Mouse (Mus musculus) midbrain, embryonic 15.5 days (tissue): ENCODE data around the gene Proser3. TPM values are rescaled to one million over a fixed set of nuclear protein-coding genes. Genes with fewer than 3 reads are reported as not detected.

Experiments
- ATAC-seq: fragments of 200-750 bp; cut with Nextera tagmentation; replicated peaks from 2 replicates; pipeline ENCODE4 v1.8.0; 2017; ENCODE audit warnings: moderate TSS enrichment
- H3K27ac ChIP-seq: fragments of 300-500 bp; sonication (generic); 2 replicates; pipeline ENCODE4 v1.5.1; 2015; ENCODE audit warnings: mild to moderate bottlenecking, inconsistent platforms
- H3K27me3 ChIP-seq: fragments of 300-500 bp; sonication (generic); replicated peaks from 2 replicates; pipeline ENCODE4 v1.6.1; 2015; ENCODE audit warnings: inconsistent platforms
- H3K36me3 ChIP-seq: fragments of 300-500 bp; sonication (generic); replicated peaks from 2 replicates; pipeline ENCODE4 v1.6.1; 2015; ENCODE audit warnings: inconsistent platforms
- H3K4me1 ChIP-seq: fragments of 300-500 bp; sonication (generic); 2 replicates; pipeline ENCODE4 v1.6.1; 2015; ENCODE audit warnings: inconsistent platforms
- H3K4me2 ChIP-seq: fragments of 300-500 bp; sonication (generic); 2 replicates; pipeline ENCODE4 v1.6.1; 2015; ENCODE audit warnings: inconsistent platforms, mild to moderate bottlenecking, moderate library complexity
- H3K4me3 ChIP-seq: fragments of 300-500 bp; sonication (generic); 2 replicates; pipeline ENCODE4 v1.5.1; 2015; ENCODE audit warnings: mild to moderate bottlenecking, inconsistent platforms
- H3K9ac ChIP-seq: fragments of 300-500 bp; sonication (generic); 2 replicates; pipeline ENCODE4 v1.6.1; 2015; ENCODE audit warnings: mild to moderate bottlenecking, inconsistent platforms
- H3K9me3 ChIP-seq: fragments of 300-500 bp; sonication (generic); 2 replicates; pipeline ENCODE4 v1.6.1; 2016; ENCODE audit warnings: inconsistent platforms
- WGBS: fragments of 180-500 bp; shearing (Covaris S2); methylation state at CpG from one replicate; pipeline ENCODE4 v1.1.7; 2015; ENCODE audit warnings: mixed read lengths; 5-methylcytosine and 5-hydroxymethylcytosine counted together
- microRNA-seq: library from miRNA; unstranded; fragments of <30 nt; microRNA quantifications from one replicate; pipeline ENCODE4, GENCODE M21; 2016
- polyA plus RNA-seq: library from polyadenylated mRNA; unstranded; fragments of >200 nt; fragmentation: Nextera tagmentation; extraction: Ambion mirVana; gene quantifications from 2 replicates; pipeline ENCODE4 v1.2.1, GENCODE M21; 2015

The Proser3 gene
- polyA plus RNA-seq, 1 experiment from 2014 or later: 9.4 TPM

- Histone ChIP-seq H3K4me1 (no peaks in the 10 kb centered on the region), H3K36me3 (no peaks in the 10 kb centered on the region), H3K9me3 (no peaks in the 10 kb centered on the region), H3K4me3 (no peak within 1 kb of the TSS), H3K27ac (no peak within 1 kb of the TSS), H3K27me3 (peaks cover 7% of the 10 kb centered on the region), H3K9ac (no peak within 1 kb of the TSS), H3K4me2 (no peak within 1 kb of the TSS)
- 56% methylated on average over 11 of the region's 11 CpGs for WGBS
- ATAC-seq: no peak
Measured at GRCm38 (mm10) chr7:30493401-30493931, 58.6 kb downstream of the Proser3 start, which contains the start of gene Prodh2. TSS of gene Prodh2 (plus strand) at chr7:30493622.

- no peak overlapping the region for H3K27ac ChIP-seq
- H3K4me1 ChIP-seq: no peaks in the 10 kb centered on the region
- H3K27me3 ChIP-seq: peaks cover 7% of the 10 kb centered on the region
- ATAC-seq: no peak
- no peak overlapping the region for H3K4me3 ChIP-seq
- H3K9me3 ChIP-seq: no peaks in the 10 kb centered on the region
- no peaks in the 10 kb centered on the region for H3K36me3 ChIP-seq
- H3K9ac ChIP-seq: no peak overlapping the region
- no peak overlapping the region for H3K4me2 ChIP-seq
- 14% methylated on average over 4 of the region's 4 CpGs for WGBS
Measured at GRCm38 (mm10) chr7:30492765-30493164, 59.3 kb downstream of the Proser3 start.

GRCm38 (mm10) chr7:30490957-30491307, 61.2 kb downstream of the Proser3 start:
- ATAC-seq: no peak
- no peak overlapping the region for H3K4me3 ChIP-seq
- no peak overlapping the region for H3K9ac ChIP-seq
- WGBS: 16% methylated on average over 6 of the region's 6 CpGs
- no peak overlapping the region for H3K27ac ChIP-seq
- H3K4me1 ChIP-seq: no peaks in the 10 kb centered on the region
- H3K27me3 ChIP-seq: peaks cover 7% of the 10 kb centered on the region
- H3K4me2 ChIP-seq: no peak overlapping the region
- H3K36me3 ChIP-seq: no peaks in the 10 kb centered on the region
- no peaks in the 10 kb centered on the region for H3K9me3 ChIP-seq

GRCm38 (mm10) chr7:30490251-30490956, 61.7 kb downstream of the Proser3 start:
- no peak for ATAC-seq
- peaks cover 7% of the 10 kb centered on the region for H3K27me3 ChIP-seq
- H3K4me2 ChIP-seq: no peak overlapping the region
- H3K36me3 ChIP-seq: no peaks in the 10 kb centered on the region
- 31% methylated on average over 16 of the region's 16 CpGs for WGBS
- no peaks in the 10 kb centered on the region for H3K4me1 ChIP-seq
- no peak overlapping the region for H3K9ac ChIP-seq
- H3K4me3 ChIP-seq: no peak overlapping the region
- no peak overlapping the region for H3K27ac ChIP-seq
- no peaks in the 10 kb centered on the region for H3K9me3 ChIP-seq

Small RNAs within 50 kb of the gene (microRNA-seq; reads per million reads assigned to microRNA genes)
- gene Gm38670 (0.92 reads per million), gene Mir3569 (not detected)

Other genes with a start within 250 kb of the Proser3 start
- 134 and 135 TPM in 2 replicates for gene Alkbh6, start 243.6 kb downstream of the Proser3 start, polyA plus RNA-seq
- gene Syne4, start 237.5 kb downstream of the Proser3 start, polyA plus RNA-seq: 16.6 and 17.5 TPM in 2 replicates
- 0.23 and 2.0 TPM in 2 replicates for gene E130208F15Rik, start 230.6 kb downstream of the Proser3 start, polyA plus RNA-seq
- gene Sdhaf1, start 228.4 kb downstream of the Proser3 start, polyA plus RNA-seq: 16.7 and 17.1 TPM in 2 replicates
- gene Lrfn3, start 189.5 kb downstream of the Proser3 start, polyA plus RNA-seq: 16.3 and 17.9 TPM in 2 replicates
- gene Tyrobp, start 138.5 kb downstream of the Proser3 start, polyA plus RNA-seq: 27.8 and 36.6 TPM in 2 replicates
- 0.53 and 0.59 TPM in 2 replicates for gene Hcst, start 132.4 kb downstream of the Proser3 start, polyA plus RNA-seq
- gene Nfkbid, start 130.6 kb downstream of the Proser3 start, polyA plus RNA-seq: 2.4 and 2.8 TPM in 2 replicates
- 790 and 817 TPM in 2 replicates for gene Aplp1, start 106.8 kb downstream of the Proser3 start, polyA plus RNA-seq
- gene Kirrel2, start 94.6 kb downstream of the Proser3 start, polyA plus RNA-seq: 1.3 and 2.7 TPM in 2 replicates
- gene Nphs1, start 94.0 kb downstream of the Proser3 start, polyA plus RNA-seq: 0.41 and 0.61 TPM in 2 replicates
- gene Prodh2, start 58.7 kb downstream of the Proser3 start, polyA plus RNA-seq: not detected in 2 replicates
- gene Arhgap33, start 17.2 kb downstream of the Proser3 start, polyA plus RNA-seq: 144 and 158 TPM in 2 replicates
- 7.8 and 9.9 TPM in 2 replicates for gene Hspb6, start 121 bp downstream of the Proser3 start, polyA plus RNA-seq
- gene Lin37, start 7.5 kb upstream of the Proser3 start, polyA plus RNA-seq: 53.6 and 63.8 TPM in 2 replicates
- gene U2af1l4, start 11.0 kb upstream of the Proser3 start, polyA plus RNA-seq: 87.2 and 90.7 TPM in 2 replicates
- 18.5 and 20.7 TPM in 2 replicates for gene Gm49396, start 11.0 kb upstream of the Proser3 start, polyA plus RNA-seq
- 121 and 123 TPM in 2 replicates for gene Psenen, start 11.3 kb upstream of the Proser3 start, polyA plus RNA-seq
- 8.0 and 8.1 TPM in 2 replicates for gene Igflr1, start 13.1 kb upstream of the Proser3 start, polyA plus RNA-seq
- 12.1 and 12.3 TPM in 2 replicates for gene Kmt2b, start 36.4 kb upstream of the Proser3 start, polyA plus RNA-seq
- gene Zbtb32, start 46.6 kb upstream of the Proser3 start, polyA plus RNA-seq: 0.36 and 0.41 TPM in 2 replicates
- 0.51 and 0.58 TPM in 2 replicates for gene Upk1a, start 60.5 kb upstream of the Proser3 start, polyA plus RNA-seq
- gene Cox6b1, start 73.9 kb upstream of the Proser3 start, polyA plus RNA-seq: 1,061 and 1,083 TPM in 2 replicates
- not detected in 2 replicates for gene Etv2, start 83.6 kb upstream of the Proser3 start, polyA plus RNA-seq
- gene Rbm42, start 98.0 kb upstream of the Proser3 start, polyA plus RNA-seq: 145 and 149 TPM in 2 replicates
- gene Haus5, start 112.7 kb upstream of the Proser3 start, polyA plus RNA-seq: 28.1 and 29.7 TPM in 2 replicates
- gene Pmis2, start 119.3 kb upstream of the Proser3 start, polyA plus RNA-seq: not detected in 2 replicates
- gene 2200002J24Rik, start 146.6 kb upstream of the Proser3 start, polyA plus RNA-seq: not detected in 2 replicates
- 1.7 and 1.8 TPM in 2 replicates for gene Atp4a, start 159.9 kb upstream of the Proser3 start, polyA plus RNA-seq
- 242 and 252 TPM in 2 replicates for gene Tmem147, start 177.2 kb upstream of the Proser3 start, polyA plus RNA-seq
- 0.72 and 1.6 TPM in 2 replicates for gene Gapdhs, start 191.4 kb upstream of the Proser3 start, polyA plus RNA-seq
- gene Sbsn, start 199.2 kb upstream of the Proser3 start, polyA plus RNA-seq: 2.4 and 3.0 TPM in 2 replicates
- 1.2 and 3.4 TPM in 2 replicates for gene Dmkn, start 211.5 kb upstream of the Proser3 start, polyA plus RNA-seq
- 4.4 TPM in 1 of 2 replicates, not detected in the other for gene Krtdap, start 235.6 kb upstream of the Proser3 start, polyA plus RNA-seq